Mouse (Mus musculus) neural tube, embryonic 15.5 days (tissue): ENCODE measurements around the gene Galnt18. TPM values are rescaled to one million over a fixed set of nuclear protein-coding genes. Genes with fewer than 3 reads are reported as not detected.

ENCODE experiments used
- ATAC-seq: fragments of 200-750 bp; cut with Nextera tagmentation; 2 replicates; pipeline ENCODE4 v1.8.0; 2017; ENCODE audit warnings: mild to moderate bottlenecking, moderate TSS enrichment, moderate library complexity; ENCODE audit not compliant: low FRiP score
- H3K27ac ChIP-seq: fragments of 300-500 bp; sonication (generic); replicated peaks from 2 replicates; pipeline ENCODE4 v1.5.1; 2015; ENCODE audit warnings: mild to moderate bottlenecking, inconsistent platforms
- H3K27me3 ChIP-seq: fragments of 300-500 bp; sonication (generic); replicated peaks from 2 replicates; pipeline ENCODE4 v1.6.1; 2015; ENCODE audit warnings: inconsistent platforms
- H3K36me3 ChIP-seq: fragments of 300-500 bp; sonication (generic); 2 replicates; pipeline ENCODE4 v1.6.1; 2015; ENCODE audit warnings: inconsistent platforms
- H3K4me1 ChIP-seq: fragments of 300-500 bp; sonication (generic); 2 replicates; pipeline ENCODE4 v1.6.1; 2015; ENCODE audit warnings: inconsistent platforms
- H3K4me2 ChIP-seq: fragments of 300-500 bp; sonication (generic); 2 replicates; pipeline ENCODE4 v1.6.1; 2015; ENCODE audit warnings: inconsistent platforms, mild to moderate bottlenecking, moderate library complexity
- H3K4me3 ChIP-seq: fragments of 300-500 bp; sonication (generic); replicated peaks from 2 replicates; pipeline ENCODE4 v1.5.1; 2015; ENCODE audit warnings: mild to moderate bottlenecking, inconsistent platforms
- H3K9ac ChIP-seq: fragments of 300-500 bp; sonication (generic); replicated peaks from 2 replicates; pipeline ENCODE4 v1.6.1; 2015; ENCODE audit warnings: mild to moderate bottlenecking, inconsistent platforms
- H3K9me3 ChIP-seq: fragments of 300-500 bp; sonication (generic); replicated peaks from 2 replicates; pipeline ENCODE4 v1.6.1; 2016; ENCODE audit warnings: inconsistent platforms
- WGBS: fragments of 180-500 bp; shearing (Covaris S2); methylation state at CpG from one replicate; pipeline ENCODE4 v1.1.7; 2015; ENCODE audit warnings: mixed read lengths; 5-methylcytosine and 5-hydroxymethylcytosine counted together
- polyA plus RNA-seq: library from polyadenylated mRNA; unstranded; fragments of >200 nt; fragmentation: Nextera tagmentation; extraction: Ambion mirVana; gene quantifications from 2 replicates; pipeline ENCODE4 v1.2.1, GENCODE M21; 2015

Galnt18 gene
- polyA plus RNA-seq, 1 experiment from 2014 or later, result 16.5 TPM

- H3K4me3 ChIP-seq, result no peak overlapping the region
- H3K36me3 ChIP-seq, result no peaks in the 10 kb centered on the region
- H3K4me1 ChIP-seq, result no peaks in the 10 kb centered on the region
- H3K9ac ChIP-seq, result no peak overlapping the region
- H3K4me2 ChIP-seq, result no peak overlapping the region
- H3K27ac ChIP-seq, result no peak overlapping the region
- 88% methylated on average over 3 of the region's 3 CpGs for WGBS
- ATAC-seq, result no peak
- no peaks in the 10 kb centered on the region for H3K9me3 ChIP-seq
- no peaks in the 10 kb centered on the region for H3K27me3 ChIP-seq
Observed at GRCm38 (mm10) chr7:111792154-111792553, 12.4 kb upstream of the Galnt18 start.

- Histone ChIP-seq H3K4me3 (no peak overlapping the region), H3K4me1 (no peaks in the 10 kb centered on the region), H3K4me2 (no peak overlapping the region), H3K9me3 (no peaks in the 10 kb centered on the region), H3K9ac (no peak overlapping the region), H3K27me3 (no peaks in the 10 kb centered on the region), H3K36me3 (no peaks in the 10 kb centered on the region), H3K27ac (no peak overlapping the region)
- ATAC-seq, result no peak
- 39% methylated on average over 6 of the region's 6 CpGs for WGBS
Observed at GRCm38 (mm10) chr7:111791347-111791746, 11.6 kb upstream of the Galnt18 start.

- Histone ChIP-seq H3K4me1 (no peaks in the 10 kb centered on the region), H3K27me3 (no peaks in the 10 kb centered on the region), H3K36me3 (no peaks in the 10 kb centered on the region), H3K4me2 (no peak overlapping the region), H3K9ac (no peak overlapping the region), H3K27ac (no peak overlapping the region), H3K9me3 (no peaks in the 10 kb centered on the region), H3K4me3 (no peak overlapping the region)
- 87% methylated on average over 2 of the region's 2 CpGs for WGBS
- ATAC-seq, result no peak
Observed at GRCm38 (mm10) chr7:111787921-111788320, 8.1 kb upstream of the Galnt18 start.

- H3K9me3 ChIP-seq, result no peaks in the 10 kb centered on the region
- no peaks in the 10 kb centered on the region for H3K36me3 ChIP-seq
- 72% methylated on average over 8 of the region's 8 CpGs for WGBS
- no peak for ATAC-seq
- H3K4me2 ChIP-seq, result no peak overlapping the region
- no peak overlapping the region for H3K4me3 ChIP-seq
- no peaks in the 10 kb centered on the region for H3K4me1 ChIP-seq
- H3K27ac ChIP-seq, result no peak overlapping the region
- no peak overlapping the region for H3K9ac ChIP-seq
- H3K27me3 ChIP-seq, result peaks cover 10% of the 10 kb centered on the region
Observed at GRCm38 (mm10) chr7:111785478-111785877, 5.7 kb upstream of the Galnt18 start.

- H3K4me2 ChIP-seq, result no peak overlapping the region
- no peak overlapping the region for H3K9ac ChIP-seq
- peaks cover 27% of the 10 kb centered on the region for H3K4me1 ChIP-seq
- H3K27me3 ChIP-seq, result peaks cover 14% of the 10 kb centered on the region
- no peaks in the 10 kb centered on the region for H3K36me3 ChIP-seq
- no peak overlapping the region for H3K27ac ChIP-seq
- H3K4me3 ChIP-seq, result no peak overlapping the region
- ATAC-seq, result no peak
- WGBS, result 55% methylated on average over 5 of the region's 5 CpGs
- H3K9me3 ChIP-seq, result no peaks in the 10 kb centered on the region
Observed at GRCm38 (mm10) chr7:111782126-111782525, 2.3 kb upstream of the Galnt18 start.

- Histone ChIP-seq H3K4me3 (no peak overlapping the region), H3K9me3 (no peaks in the 10 kb centered on the region), H3K4me2 (no peak overlapping the region), H3K27me3 (peaks cover 14% of the 10 kb centered on the region), H3K27ac (no peak overlapping the region), H3K4me1 (peaks cover 35% of the 10 kb centered on the region), H3K36me3 (no peaks in the 10 kb centered on the region), H3K9ac (no peak overlapping the region)
- no peak for ATAC-seq
- WGBS, result 88% methylated on average over 6 of the region's 6 CpGs
Observed at GRCm38 (mm10) chr7:111781316-111781715, 1.5 kb upstream of the Galnt18 start.

- peaks cover 14% of the 10 kb centered on the region for H3K27me3 ChIP-seq
- H3K27ac ChIP-seq, result 0 out of 2 replicates have a peak overlapping the region, but pooled peaks have one; percentile 54
- H3K9me3 ChIP-seq, result no peaks in the 10 kb centered on the region
- peak overlapping the region; percentile 51 for H3K4me3 ChIP-seq
- H3K9ac ChIP-seq, result peak overlapping the region; percentile 57
- peaks cover 38% of the 10 kb centered on the region for H3K4me1 ChIP-seq
- H3K36me3 ChIP-seq, result no peaks in the 10 kb centered on the region
- H3K4me2 ChIP-seq, result peak overlapping the region; percentile 98
- peak; percentile 18; the same call in 1 of the 2 replicates for ATAC-seq
- 18% methylated on average over 27 of the region's 27 CpGs for WGBS
Observed at GRCm38 (mm10) chr7:111778789-111779503, 831 bp downstream of the Galnt18 start.

GRCm38 (mm10) chr7:111778212-111778611 lies 1.6 kb downstream of the Galnt18 start:
- H3K27ac ChIP-seq, result no peak overlapping the region
- WGBS, result 79% methylated on average over 7 of the region's 7 CpGs
- H3K4me2 ChIP-seq, result peak overlapping the region; percentile 98
- H3K4me3 ChIP-seq, result peak overlapping the region; percentile 51
- no peak for ATAC-seq
- H3K36me3 ChIP-seq, result no peaks in the 10 kb centered on the region
- H3K9me3 ChIP-seq, result no peaks in the 10 kb centered on the region
- peaks cover 14% of the 10 kb centered on the region for H3K27me3 ChIP-seq
- peak overlapping the region; percentile 57 for H3K9ac ChIP-seq
- peaks cover 38% of the 10 kb centered on the region for H3K4me1 ChIP-seq

- Histone ChIP-seq H3K4me1 (peaks cover 38% of the 10 kb centered on the region), H3K36me3 (no peaks in the 10 kb centered on the region), H3K27me3 (peaks cover 14% of the 10 kb centered on the region), H3K9me3 (no peaks in the 10 kb centered on the region), H3K4me2 (peak overlapping the region; percentile 98), H3K27ac (no peak overlapping the region), H3K9ac (no peak overlapping the region), H3K4me3 (peak overlapping the region; percentile 51; the same call in 1 of the 2 replicates)
- WGBS, result 87% methylated on average over 2 of the region's 2 CpGs
- no peak for ATAC-seq
Observed at GRCm38 (mm10) chr7:111777186-111777585, 2.6 kb downstream of the Galnt18 start.

- WGBS, result 60% methylated on average over 7 of the region's 7 CpGs
- no peak overlapping the region for H3K27ac ChIP-seq
- peak overlapping the region; percentile 98 for H3K4me2 ChIP-seq
- H3K9me3 ChIP-seq, result no peaks in the 10 kb centered on the region
- H3K4me3 ChIP-seq, result no peak overlapping the region
- no peak for ATAC-seq
- H3K9ac ChIP-seq, result no peak overlapping the region
- H3K4me1 ChIP-seq, result peaks cover 38% of the 10 kb centered on the region
- no peaks in the 10 kb centered on the region for H3K36me3 ChIP-seq
- peaks cover 9% of the 10 kb centered on the region for H3K27me3 ChIP-seq
Observed at GRCm38 (mm10) chr7:111776160-111776559, 3.6 kb downstream of the Galnt18 start.

- no peaks in the 10 kb centered on the region; the same call in 1 of the 2 replicates for H3K27me3 ChIP-seq
- 78% methylated on average over 2 of the region's 2 CpGs for WGBS
- no peaks in the 10 kb centered on the region for H3K9me3 ChIP-seq
- H3K4me3 ChIP-seq, result no peak overlapping the region
- ATAC-seq, result no peak
- H3K36me3 ChIP-seq, result no peaks in the 10 kb centered on the region
- peaks cover 16% of the 10 kb centered on the region for H3K4me1 ChIP-seq
- H3K27ac ChIP-seq, result no peak overlapping the region
- H3K4me2 ChIP-seq, result no peak overlapping the region
- no peak overlapping the region for H3K9ac ChIP-seq
Observed at GRCm38 (mm10) chr7:111772398-111772797, 7.4 kb downstream of the Galnt18 start.

- no peaks in the 10 kb centered on the region for H3K36me3 ChIP-seq
- no peak overlapping the region for H3K27ac ChIP-seq
- peaks cover 8% of the 10 kb centered on the region for H3K4me1 ChIP-seq
- 81% methylated on average over 8 of the region's 8 CpGs for WGBS
- ATAC-seq, result no peak
- no peak overlapping the region for H3K4me2 ChIP-seq
- no peaks in the 10 kb centered on the region for H3K9me3 ChIP-seq
- no peak overlapping the region for H3K4me3 ChIP-seq
- H3K9ac ChIP-seq, result no peak overlapping the region
- no peaks in the 10 kb centered on the region for H3K27me3 ChIP-seq
Observed at GRCm38 (mm10) chr7:111771251-111771801, 8.5 kb downstream of the Galnt18 start.
